Mouse (Mus musculus) testis, adult 2 months (tissue): ENCODE measurements around the gene Sorbs2.

Experiments used
- CTCF ChIP-seq: fragments of 200-500 bp; IDR thresholded peaks from 2 replicates; pipeline ENCODE4 v1.5.1; 2012; ENCODE audit warnings: low read depth, mild to moderate bottlenecking, inconsistent platforms, low read length, moderate library complexity; ENCODE audit not compliant: control insufficient read depth, insufficient read depth, insufficient replicate concordance
- POLR2A ChIP-seq: fragments of 200-500 bp; IDR thresholded peaks from 2 replicates; pipeline ENCODE4 v1.6.1; 2012; ENCODE audit warnings: low read depth, mild to moderate bottlenecking, inconsistent platforms, low read length, moderate library complexity; ENCODE audit not compliant: control insufficient read depth

- TF ChIP-seq CTCF (no peak), POLR2A (no peak)
Measured at GRCm38 (mm10) chr8:45775481-45775880, 267.9 kb downstream of the Sorbs2 start.
